Mouse (Mus musculus) granulocyte monocyte progenitor cell, adult 5-6 weeks (primary cell): ENCODE data around the gene B3gat3. TPM values are rescaled to one million over a fixed set of nuclear protein-coding genes. Genes with fewer than 3 reads are reported as not detected.
A peak's percentile ranks its signal among the peaks of the same experiment; 100 is the strongest.
"Not testable (repeated sequence)": the region's sequence is repeated elsewhere in the genome, so short reads cannot be mapped to it uniquely, and the experiment has no call there.

Source experiments
- ATAC-seq: replicated peaks from 2 replicates; pipeline ENCODE4 v1.8.0; 2016; ENCODE audit warnings: mild to moderate bottlenecking, moderate TSS enrichment, inconsistent platforms; ENCODE audit not compliant: poor library complexity, severe bottlenecking
- total RNA-seq, 2 experiments: library from RNA; stranded (forward) in 1 of 2; stranded (reverse) in 1 of 2; fragments of 200-712, 200-1000 nt in 1 of 2; fragments of >200 nt in 1 of 2; fragmentation: Nextera tagmentation in 1 of 2; gene quantifications; 2 replicates each; pipeline ENCODE4 v1.2.3; 2014 to 2017

Gene B3gat3
- 25.9 and 34.4 TPM in 2 replicates for total RNA-seq (2014; fragmentation: Nextera tagmentation)
- total RNA-seq (2017), result 17.2 and 26.5 TPM in 2 replicates

DNA sequence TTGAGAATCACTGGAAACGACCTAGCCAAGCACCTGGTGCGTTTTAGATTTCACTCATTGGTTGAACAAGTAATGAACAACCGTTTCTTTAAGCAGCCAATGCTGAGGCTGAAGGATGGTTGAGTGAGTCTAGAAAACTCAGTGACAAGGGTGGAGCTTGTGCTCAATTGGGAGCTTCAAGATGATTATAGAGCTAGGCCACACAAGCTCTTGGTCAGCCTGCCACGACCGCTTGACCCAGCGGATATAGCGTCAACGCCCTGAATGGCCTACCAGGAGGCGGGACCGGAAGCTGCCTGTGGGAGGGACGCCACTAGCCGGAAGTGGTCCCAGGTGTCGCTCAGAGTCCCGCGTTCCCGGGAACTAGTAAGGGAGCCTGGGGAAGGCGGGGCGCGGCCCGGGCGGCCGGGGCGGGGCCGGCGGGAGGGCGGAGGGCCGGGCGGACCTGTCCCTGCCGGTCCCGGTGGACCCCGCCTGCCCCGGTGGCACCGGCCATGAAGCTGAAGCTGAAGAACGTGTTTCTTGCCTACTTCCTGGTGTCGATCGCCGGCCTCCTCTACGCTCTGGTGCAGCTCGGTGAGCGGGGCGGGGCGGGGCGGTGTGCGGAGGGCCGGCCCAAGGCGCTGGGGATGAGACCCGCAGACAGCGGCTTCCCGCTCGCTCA lies at the start of gene B3gat3:
TSS of gene B3gat3 (plus strand) at position 302 of the 664 bp plus-strand sequence.
- peak; percentile 90 for ATAC-seq

DNA sequence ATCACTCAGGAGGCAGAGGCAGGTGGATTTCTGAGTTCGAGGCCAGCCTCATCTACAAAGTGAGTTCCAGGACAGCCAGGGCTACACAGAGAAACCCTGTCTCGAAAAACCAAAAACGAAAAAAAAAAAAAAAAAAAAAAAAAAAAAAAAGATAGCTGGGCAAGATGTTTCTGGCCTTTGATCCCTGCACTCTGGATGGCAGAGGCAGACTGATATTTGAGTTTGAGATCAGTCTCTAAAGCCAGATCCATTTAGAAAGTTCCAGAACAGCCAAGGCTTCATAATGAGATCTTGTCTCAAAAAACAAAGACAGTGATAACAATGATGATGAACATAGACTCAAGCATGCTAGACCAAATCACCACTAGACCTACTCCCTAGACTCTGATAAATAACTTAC lies 49.8 kb upstream of the B3gat3 start:
- not testable (repeated sequence) for ATAC-seq

DNA sequence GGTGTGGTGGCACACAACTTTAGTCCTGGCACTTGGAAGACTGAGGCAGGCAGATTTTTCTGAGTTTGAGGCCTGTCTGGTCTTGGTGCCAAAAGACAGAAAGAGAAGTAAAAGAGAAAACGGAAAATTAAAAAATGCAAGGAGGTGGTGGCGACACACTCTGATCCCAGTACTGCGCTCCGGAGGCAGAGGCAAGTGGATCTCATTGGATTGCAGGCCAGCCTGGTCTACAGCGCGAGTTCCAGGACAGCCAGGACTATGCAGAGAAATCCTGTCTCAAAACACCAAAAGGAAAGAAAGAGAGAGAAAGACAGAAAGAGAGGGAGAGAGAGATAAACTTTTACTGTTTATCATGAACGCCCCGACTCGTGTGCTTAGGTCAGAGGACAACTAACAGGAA lies 49.3 kb upstream of the B3gat3 start:
- ATAC-seq, result 0 out of 2 replicates have a peak, but pooled peaks have one; percentile 19

DNA sequence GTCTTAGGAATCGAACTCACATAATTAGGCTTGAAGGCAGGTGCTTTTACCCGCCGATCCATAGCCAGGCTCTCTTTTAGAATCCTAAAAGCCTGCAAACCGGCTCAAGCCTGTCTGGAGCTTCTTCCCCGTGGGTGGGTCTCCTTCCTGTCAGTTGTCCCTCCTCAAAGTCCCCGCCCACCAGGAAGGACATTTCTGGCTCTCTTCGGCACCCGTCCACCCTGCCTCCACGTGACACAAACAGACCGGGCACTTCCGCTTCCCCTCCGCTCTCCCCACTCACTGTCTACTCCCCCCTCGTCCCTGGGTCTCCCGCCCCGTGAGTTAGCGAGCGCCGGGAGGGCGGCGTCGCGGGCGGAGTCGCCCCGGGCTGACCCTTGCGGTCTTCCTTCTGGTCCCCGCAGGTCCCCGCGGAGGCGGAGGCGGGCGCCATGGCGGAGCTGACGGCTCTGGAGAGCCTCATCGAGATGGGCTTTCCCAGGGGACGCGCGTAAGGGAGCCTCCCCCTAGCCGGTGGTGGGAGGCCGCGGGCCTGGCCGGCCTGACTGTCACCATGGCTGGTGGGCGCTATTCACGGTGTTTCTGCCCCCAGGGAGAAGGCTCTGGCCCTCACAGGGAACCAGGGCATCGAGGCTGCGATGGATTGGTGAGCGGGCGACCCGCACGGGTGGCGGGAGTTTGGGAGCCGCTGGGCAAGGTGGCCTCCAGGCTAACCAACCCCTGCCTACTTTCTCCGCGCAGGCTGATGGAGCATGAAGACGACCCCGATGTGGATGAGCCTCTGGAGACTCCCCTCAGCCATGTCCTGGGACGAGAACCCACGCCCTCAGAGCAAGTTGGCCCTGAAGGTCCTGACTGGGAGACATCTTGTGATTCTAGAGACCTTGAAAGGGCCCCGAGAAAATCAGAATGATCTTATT lies 48.6 kb upstream of the B3gat3 start, which contains the start of gene Ubxn1:
TSS of gene Ubxn1 (plus strand) at position 230 of the 920 bp plus-strand sequence.
- ATAC-seq, result peak; percentile 99

DNA sequence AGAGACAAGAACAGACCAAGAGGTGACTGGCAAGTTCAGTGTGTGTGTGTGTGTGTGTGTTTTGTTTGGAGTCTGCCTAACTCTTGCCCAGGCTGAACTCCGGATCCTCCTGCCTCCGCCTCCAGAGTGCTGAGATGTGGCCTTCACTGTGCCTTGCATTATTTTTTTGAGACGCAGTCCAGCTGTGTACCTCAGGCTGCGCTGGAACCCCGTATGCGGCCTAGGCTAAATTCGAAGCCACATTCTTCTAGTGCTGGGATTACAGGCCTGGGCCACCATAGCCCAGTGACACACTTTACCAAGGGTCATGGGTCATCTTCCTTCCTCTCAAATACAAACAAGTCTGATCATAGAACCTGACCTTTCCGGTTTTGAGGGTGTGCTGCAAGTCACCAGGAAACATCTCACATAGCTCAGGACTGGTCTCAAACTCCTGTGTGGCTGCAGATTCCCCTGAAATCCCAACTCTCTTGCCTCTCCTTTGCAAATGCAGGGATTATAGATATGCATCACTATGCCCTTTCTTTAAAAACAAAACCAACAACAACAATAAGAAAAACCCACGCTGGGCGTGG lies 47.8 kb upstream of the B3gat3 start:
- ATAC-seq, result no peak

DNA sequence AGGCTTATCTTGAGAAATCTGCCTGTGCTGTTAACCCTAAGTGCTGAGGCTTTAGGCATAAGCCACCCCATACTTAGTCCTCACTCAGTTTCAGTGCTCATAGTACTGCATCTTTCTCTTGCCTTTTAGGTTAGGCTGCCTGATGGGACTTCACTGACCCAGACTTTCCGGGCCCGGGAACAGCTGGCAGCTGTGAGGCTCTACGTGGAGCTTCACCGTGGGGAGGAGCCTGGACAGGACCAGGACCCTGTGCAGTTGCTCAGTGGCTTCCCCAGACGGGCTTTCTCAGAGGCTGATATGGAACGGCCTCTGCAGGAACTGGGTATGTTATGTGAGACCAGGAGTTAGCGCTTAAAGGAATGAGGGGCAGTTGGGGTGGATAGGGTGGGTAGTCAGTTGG lies 45.1 kb upstream of the B3gat3 start:
- no peak for ATAC-seq

DNA sequence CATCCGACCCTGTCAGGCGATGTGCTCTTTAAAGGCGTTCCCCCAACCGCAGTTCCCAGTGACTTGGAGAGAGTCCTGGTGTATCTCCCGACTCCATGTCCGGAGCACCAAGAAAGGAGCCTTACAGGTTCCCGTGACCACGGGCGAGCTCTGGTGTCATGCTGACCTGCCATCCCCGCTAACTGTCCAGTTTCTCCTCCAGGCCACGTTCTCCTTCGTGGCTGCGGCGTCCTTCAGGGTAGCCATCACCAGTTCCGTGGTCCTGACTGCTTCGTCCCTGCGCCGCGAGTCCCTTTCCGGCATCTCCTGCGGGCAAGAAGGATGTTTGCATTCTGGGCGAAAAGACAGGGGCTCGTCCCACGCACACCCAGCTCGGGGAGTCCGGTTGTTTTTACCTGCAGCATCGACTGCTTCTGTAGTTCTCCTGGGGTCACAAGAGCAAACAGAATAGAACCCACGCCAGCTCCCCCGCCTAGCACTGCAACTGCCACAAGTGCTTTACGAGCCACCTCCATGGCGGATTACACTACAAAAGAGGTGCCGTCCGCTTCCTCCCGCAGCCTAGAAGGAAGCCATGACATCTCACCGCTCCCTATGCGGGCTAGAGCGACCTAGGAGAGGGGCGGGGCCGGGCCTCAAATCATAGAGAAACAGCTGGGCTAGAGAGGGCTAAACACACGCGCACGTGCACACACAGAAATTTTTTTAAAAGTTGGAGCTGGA lies 39.7 kb upstream of the B3gat3 start, which contains the start of gene Uqcc3:
TSS of gene Uqcc3 (minus strand) at position 613 of the 723 bp plus-strand sequence.
- ATAC-seq, result peak; percentile 94

DNA sequence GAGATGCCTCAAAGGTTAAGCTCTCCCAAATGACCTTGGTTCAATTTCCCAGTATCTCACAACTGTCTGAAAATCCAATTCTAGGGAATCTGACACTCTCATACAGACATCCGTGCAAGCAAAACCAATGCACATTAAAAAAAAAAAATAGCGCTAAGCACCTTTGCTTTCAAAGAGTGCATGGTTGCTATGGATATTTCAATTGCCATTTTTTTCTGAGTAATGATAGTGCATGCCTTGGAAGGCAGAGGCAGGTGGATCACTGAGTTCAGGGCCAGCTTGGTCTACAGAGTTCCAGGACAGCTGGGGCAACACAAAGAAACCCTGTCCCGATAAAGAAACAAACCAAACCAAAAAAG lies 39.2 kb upstream of the B3gat3 start:
- ATAC-seq, result peak; percentile 6; the same call in 1 of the 2 replicates

DNA sequence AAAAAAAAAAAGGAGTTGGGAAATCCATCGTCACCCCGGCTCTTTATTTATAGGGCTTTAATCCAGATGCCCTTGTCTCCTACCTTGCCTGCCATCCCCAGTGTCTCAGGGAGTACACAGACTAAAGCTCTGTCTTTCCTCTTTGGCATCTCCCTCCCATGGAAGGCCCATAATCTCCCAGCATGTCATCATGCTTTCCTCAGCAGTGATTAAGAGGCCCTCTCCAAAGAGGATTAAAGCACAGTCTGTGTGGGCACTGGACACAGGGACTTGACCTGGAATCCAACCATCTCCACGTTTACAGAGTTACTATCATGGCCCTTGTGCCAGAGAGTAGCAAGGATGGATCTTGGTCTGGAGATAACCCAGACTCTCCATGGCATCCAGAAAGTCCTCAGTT lies 36.6 kb upstream of the B3gat3 start, which contains the start of the genes Lbhd1 and Gm49403:
TSS of gene Lbhd1 (plus strand) at position 117 of the 400 bp plus-strand sequence.
TSS of gene Gm49403 (plus strand) at position 315 of the 400 bp plus-strand sequence.
- no peak for ATAC-seq

DNA sequence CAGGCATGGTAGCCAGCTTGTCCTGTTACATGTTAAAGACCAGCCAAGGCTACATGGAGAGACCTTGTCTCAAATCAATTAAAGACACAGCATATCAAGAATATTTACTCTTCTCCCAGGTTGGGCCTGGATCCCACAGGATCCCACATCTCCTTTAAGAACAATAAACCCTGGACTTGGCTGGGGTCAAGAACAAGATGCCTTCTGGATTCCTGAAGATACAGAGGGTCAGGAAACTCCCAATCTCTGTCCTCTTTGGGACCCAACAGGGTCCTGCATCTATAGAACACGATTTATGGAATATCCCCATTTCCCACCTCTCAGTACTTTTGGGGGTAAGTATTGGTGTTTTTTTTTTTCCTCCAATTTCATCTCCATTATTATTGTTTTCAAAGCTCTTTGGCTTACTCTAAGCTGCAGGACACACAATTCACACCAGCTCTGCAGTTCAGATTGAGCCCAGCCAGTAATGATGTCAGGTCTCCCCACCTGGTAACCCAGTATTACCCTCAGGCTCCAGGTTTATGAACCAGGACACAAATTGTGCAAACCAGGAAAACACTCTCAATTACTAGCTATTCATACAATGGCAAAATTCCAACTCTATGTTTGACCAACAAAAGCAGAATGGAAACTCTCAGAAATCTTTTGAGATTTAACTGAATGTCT lies 33.1 kb upstream of the B3gat3 start:
- ATAC-seq, result no peak

DNA sequence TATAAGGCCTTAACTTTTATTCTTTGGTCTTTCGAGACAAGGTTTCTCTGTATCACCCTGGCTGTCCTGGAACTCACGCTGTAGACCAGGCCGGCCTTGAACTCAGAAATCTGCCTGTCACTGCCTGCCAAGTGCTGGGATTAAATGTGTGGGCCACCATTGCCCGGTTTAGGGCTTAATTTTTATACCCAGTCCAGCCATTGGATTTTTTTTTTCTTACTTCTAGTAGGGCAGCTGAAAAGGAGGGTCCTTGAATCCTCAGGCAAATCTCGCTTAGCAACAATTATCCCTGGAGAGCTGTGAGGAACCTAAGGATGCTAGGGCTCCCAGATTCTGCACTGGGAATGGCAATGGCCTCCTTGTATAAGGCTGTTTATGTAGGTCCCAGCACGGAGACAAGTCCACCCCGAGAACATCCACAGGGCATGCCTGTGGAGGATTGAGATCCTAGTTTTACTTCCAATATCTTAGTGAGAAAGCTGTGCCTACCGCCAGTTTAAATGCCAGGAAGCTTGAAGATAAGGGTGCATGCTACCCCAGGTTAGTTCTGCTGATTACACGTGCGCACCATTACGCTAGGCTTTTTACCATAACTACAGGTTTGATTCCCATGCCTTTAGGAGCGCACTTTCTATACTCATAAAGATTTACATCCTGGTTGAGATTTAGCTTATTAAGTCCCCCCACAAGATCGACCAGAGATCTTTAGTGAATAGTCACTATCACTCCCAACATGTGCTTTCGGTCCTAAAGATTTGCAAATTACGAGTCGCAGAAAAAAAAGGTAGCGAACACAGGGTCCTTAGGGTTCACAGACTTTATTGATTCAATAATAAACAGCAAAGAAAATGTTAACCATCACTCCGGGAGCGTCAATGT lies 32.4 kb upstream of the B3gat3 start:
- ATAC-seq, result no peak

DNA sequence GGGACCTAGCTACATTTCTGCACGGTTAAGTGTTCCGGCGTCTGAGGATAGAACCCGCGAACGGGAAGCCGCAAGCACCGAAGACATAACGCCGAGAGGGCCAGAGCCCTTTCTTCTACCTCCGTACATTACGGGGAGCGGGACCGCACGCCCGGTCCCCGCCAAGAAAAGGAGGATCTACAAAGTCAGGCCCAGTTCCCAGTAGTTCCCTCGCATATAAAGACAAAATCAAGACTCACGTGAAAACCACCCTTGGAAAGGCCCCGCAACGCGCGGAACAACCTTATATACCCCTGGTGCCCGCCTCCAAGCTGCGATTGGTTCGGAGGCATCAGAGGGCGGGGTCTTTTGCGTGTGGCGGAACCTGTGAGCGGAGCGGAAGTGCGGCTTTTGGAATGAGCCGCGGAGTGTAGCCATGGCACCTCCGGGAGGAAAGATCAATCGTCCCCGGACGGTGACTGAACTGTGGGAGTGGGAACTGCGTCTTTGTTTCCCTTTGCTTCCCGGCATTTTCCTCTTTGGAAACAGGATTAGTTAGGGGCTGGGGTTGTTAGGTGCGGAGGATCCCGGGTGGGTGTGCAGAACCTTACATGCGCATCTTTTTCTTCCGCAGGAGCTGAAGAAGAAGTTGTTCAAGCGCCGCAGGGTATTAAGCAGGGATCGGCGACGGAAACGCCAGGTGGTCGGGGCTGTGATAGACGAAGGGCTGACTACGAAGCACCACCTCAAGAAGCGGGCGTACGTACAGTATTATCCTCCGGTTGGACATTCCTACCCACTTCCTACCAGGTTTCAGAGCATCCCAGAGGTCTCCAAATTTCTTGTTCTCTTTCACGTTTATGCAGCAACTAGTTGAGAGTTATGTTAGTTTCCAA lies 31.4 kb upstream of the B3gat3 start, which contains the start of the genes 1810009A15Rik and Gm49416:
TSS of gene 1810009A15Rik (plus strand) at position 343 of the 875 bp plus-strand sequence.
TSS of gene Gm49416 (plus strand) at position 416 of the 875 bp plus-strand sequence.
- ATAC-seq, result peak; percentile 87

DNA sequence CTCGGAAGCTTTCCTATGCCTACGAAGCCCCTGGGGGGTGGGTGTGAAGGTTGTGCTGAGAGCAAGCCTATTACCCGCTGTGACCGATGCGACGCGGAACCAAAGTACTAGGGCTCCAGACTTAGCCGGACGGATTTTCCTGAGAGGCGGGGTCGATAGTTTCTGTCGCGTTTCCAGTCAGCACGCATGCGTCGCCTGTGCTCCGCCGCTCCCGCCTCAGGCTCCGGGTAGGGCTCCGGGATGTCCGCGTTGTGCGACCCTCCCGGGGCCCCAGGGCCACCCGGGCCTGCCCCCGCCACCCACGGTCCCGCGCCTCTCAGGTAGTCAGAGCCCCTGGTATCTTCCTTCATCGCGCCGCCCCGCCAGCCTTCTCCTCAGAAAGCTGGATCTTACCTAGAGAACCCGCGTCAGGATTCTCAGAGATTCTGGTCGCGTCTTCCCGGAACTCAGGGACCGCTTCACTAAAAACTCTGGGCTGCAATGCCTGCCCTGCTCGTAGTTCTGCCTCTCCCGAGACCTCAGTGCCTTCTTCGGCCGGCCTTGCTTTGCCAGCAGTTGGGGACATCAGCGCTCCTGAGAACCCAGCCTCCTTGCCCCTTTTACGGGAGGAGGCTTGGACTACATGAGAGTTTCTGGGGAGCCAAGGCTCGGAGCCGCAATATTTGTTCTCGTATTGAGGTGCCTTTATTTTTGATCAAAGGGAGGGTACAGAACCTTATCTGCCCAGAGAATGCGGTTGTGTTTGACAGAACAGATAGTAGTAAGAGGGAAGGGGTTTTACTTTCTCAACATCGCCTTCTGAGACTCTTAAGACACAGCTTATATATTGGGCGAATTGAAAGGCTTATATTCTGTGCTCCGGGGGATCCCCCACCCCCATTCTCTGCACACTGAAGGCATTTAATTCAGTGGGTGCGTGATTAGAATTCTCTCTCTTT lies 27.1 kb upstream of the B3gat3 start, which contains the start of gene Ints5:
TSS of gene Ints5 (plus strand) at position 177 of the 938 bp plus-strand sequence.
- peak; percentile 67 for ATAC-seq

DNA sequence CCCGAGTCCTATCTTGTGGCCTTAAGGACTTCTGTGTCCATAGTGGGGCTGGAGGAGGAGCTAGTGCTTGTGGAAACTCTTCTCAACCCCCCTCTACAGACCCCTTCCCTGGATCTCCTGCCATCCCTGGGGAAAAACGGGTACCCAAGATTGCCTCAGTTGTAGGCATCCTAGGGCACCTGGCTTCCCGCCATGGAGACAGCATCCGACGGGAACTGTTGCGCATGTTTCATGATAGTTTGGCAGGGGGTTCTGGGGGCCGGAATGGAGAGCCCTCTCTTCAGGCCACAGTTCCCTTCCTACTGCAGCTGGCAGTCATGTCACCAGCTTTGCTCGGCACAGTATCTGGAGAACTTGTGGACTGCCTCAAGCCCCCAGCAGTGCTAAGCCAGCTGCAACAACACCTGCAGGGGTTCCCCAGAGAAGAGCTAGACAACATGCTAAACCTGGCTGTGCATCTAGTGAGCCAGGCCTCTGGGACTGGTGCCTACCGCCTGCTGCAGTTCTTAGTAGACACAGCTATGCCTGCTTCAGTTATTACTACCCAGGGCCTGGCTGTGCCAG lies 24.7 kb upstream of the B3gat3 start:
- ATAC-seq, result no peak

DNA sequence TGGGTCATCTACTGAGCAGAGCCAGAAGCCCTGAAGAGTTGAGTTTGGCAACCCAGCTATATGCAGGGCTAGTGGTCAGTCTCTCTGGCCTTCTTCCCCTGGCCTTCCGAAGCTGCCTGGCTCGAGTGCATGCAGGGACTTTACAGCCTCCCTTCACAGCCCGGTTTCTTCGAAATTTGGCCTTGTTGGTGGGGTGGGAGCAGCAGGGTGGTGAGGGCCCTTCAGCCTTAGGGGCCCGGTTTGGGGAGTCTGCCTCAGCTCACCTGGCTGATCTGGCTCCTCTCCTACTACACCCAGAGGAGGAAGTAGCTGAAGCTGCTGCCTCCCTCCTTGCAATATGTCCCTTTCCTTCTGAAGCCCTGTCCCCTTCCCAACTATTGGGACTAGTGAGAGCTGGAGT lies 23.9 kb upstream of the B3gat3 start:
- not testable (repeated sequence) for ATAC-seq
